Mouse (Mus musculus) testis, postnatal 14 days (tissue): ENCODE data around the gene Aym1.
A peak's percentile ranks its signal among the peaks of the same experiment; 100 is the strongest.

ENCODE experiments used
- DNase-seq: peaks from one replicate; pipeline ENCODE4 v3.0.0; 2021; ENCODE audit warnings: low spot score

The Aym1 gene

DNA sequence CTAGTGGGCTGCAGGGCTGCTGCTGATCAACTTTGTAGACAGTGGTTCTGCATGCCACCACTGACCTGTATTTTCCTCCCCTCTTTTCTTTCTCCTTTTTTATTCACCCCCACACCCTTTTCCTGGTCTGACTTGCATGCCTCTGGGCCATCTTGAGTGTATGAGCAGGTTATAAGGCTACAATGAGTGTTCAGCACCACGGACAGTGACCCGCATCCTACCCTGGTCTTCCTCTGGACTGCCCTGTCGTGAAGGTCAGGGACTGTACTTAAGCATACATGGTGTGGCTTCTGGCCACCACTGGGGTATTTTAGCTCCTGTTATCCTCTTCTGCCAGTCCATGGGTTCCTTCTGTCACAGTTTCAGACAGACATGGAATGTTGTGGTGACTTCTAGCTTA lies 50.3 kb downstream of the Aym1 start:
- peak; percentile 23 for DNase-seq
